Mouse (Mus musculus) intestine, embryonic 14.5 days (tissue): Measurements from ENCODE around the gene Tcea3. TPM values are rescaled to one million over a fixed set of nuclear protein-coding genes. Genes with fewer than 3 reads are reported as not detected.
A peak's percentile ranks its signal among the peaks of the same experiment; 100 is the strongest.

Experiments used
- ATAC-seq: fragments of 200-750 bp; cut with Nextera tagmentation; replicated peaks from 2 replicates; pipeline ENCODE4 v1.8.0; 2017; ENCODE audit warnings: low read depth, moderate number of reproducible peaks, moderate TSS enrichment, moderate library complexity; ENCODE audit not compliant: low FRiP score, low TSS enrichment
- DNase-seq: peaks from one replicate; pipeline ENCODE4 v3.0.0-alpha.2; 2018; ENCODE audit warnings: low spot score
- H3K27ac ChIP-seq: fragments of 300-500 bp; sonication (generic); 2 replicates; pipeline ENCODE4 v1.5.1; 2014; ENCODE audit warnings: low read depth, mild to moderate bottlenecking, control low read depth
- H3K27me3 ChIP-seq: fragments of 300-500 bp; sonication (generic); replicated peaks from 2 replicates; pipeline ENCODE4 v1.6.1; 2014; ENCODE audit warnings: low read length, control low read depth; ENCODE audit not compliant: control insufficient read depth, insufficient read depth
- H3K36me3 ChIP-seq: fragments of 300-500 bp; sonication (generic); 2 replicates; pipeline ENCODE4 v1.6.1; 2014; ENCODE audit warnings: low read length, control low read depth; ENCODE audit not compliant: control insufficient read depth, insufficient read depth
- H3K4me1 ChIP-seq: fragments of 300-500 bp; sonication (generic); replicated peaks from 2 replicates; pipeline ENCODE4 v1.6.1; 2014; ENCODE audit warnings: low read length, control low read depth, mixed read lengths; ENCODE audit not compliant: control insufficient read depth, insufficient read depth
- H3K4me2 ChIP-seq: fragments of 300-500 bp; sonication (generic); 2 replicates; pipeline ENCODE4 v1.6.1; 2014; ENCODE audit warnings: low read length
- H3K4me3 ChIP-seq: fragments of 300-500 bp; sonication (generic); 2 replicates; pipeline ENCODE4 v1.5.1; 2014; ENCODE audit warnings: low read depth, low read length, control low read depth, mixed read lengths
- H3K9ac ChIP-seq: fragments of 300-500 bp; sonication (generic); 2 replicates; pipeline ENCODE4 v1.6.1; 2014; ENCODE audit warnings: mild to moderate bottlenecking, low read length
- H3K9me3 ChIP-seq: fragments of 300-500 bp; sonication (generic); 2 replicates; pipeline ENCODE4 v1.6.1; 2016; ENCODE audit warnings: low read length, control low read depth; ENCODE audit not compliant: control insufficient read depth
- WGBS: fragments of 180-500 bp; shearing (Covaris S2); extraction: QIAGEN DNeasy Blood & Tissue Kit; methylation state at CpG from one replicate; pipeline ENCODE4 v1.1.7; 2014; 5-methylcytosine and 5-hydroxymethylcytosine counted together
- polyA plus RNA-seq: library from polyadenylated mRNA; unstranded; fragments of >200 nt; fragmentation: Nextera tagmentation; extraction: Ambion mirVana; gene quantifications from 2 replicates; pipeline ENCODE4 v1.2.1, GENCODE M21; 2014

Gene Tcea3
- polyA plus RNA-seq, 1 experiment from 2014 or later = 18.7 TPM

- Histone ChIP-seq H3K36me3 (0 out of 2 replicates have a peak, but pooled peaks cover 4% of the 10 kb centered on the region), H3K9ac (no peak overlapping the region), H3K4me1 (peaks cover 16% of the 10 kb centered on the region), H3K4me2 (no peak overlapping the region), H3K4me3 (no peak overlapping the region), H3K9me3 (no peaks in the 10 kb centered on the region), H3K27me3 (no peaks in the 10 kb centered on the region), H3K27ac (no peak overlapping the region)
- ATAC-seq = no peak
- WGBS = 72% methylated on average over 7 of the region's 7 CpGs
- no peak for DNase-seq
Measured at GRCm38 (mm10) chr4:136213629-136214028, 33.9 kb upstream of the Tcea3 start.

GRCm38 (mm10) chr4:136214828-136215227 is 32.7 kb upstream of the Tcea3 start:
- Histone ChIP-seq H3K4me1 (peaks cover 27% of the 10 kb centered on the region), H3K4me2 (no peak overlapping the region), H3K27ac (no peak overlapping the region), H3K27me3 (no peaks in the 10 kb centered on the region), H3K4me3 (no peak overlapping the region), H3K9me3 (no peaks in the 10 kb centered on the region), H3K36me3 (0 out of 2 replicates have a peak, but pooled peaks cover 4% of the 10 kb centered on the region), H3K9ac (no peak overlapping the region)
- ATAC-seq (no peak), DNase-seq (no peak)
- WGBS = 83% methylated on average over 8 of the region's 8 CpGs

GRCm38 (mm10) chr4:136215576-136215975 is 32.0 kb upstream of the Tcea3 start:
- ATAC-seq (no peak), DNase-seq (no peak)
- Histone ChIP-seq H3K4me1 (peaks cover 34% of the 10 kb centered on the region), H3K4me2 (no peak overlapping the region), H3K36me3 (no peaks in the 10 kb centered on the region), H3K9me3 (no peaks in the 10 kb centered on the region), H3K9ac (no peak overlapping the region), H3K27ac (no peak overlapping the region), H3K4me3 (no peak overlapping the region), H3K27me3 (no peaks in the 10 kb centered on the region)
- 79% methylated on average over 8 of the region's 8 CpGs for WGBS

- Histone ChIP-seq H3K9ac (no peak overlapping the region), H3K4me1 (peaks cover 34% of the 10 kb centered on the region), H3K27ac (no peak overlapping the region), H3K27me3 (no peaks in the 10 kb centered on the region), H3K4me2 (no peak overlapping the region), H3K4me3 (no peak overlapping the region), H3K36me3 (no peaks in the 10 kb centered on the region), H3K9me3 (no peaks in the 10 kb centered on the region)
- ATAC-seq = no peak
- no peak for DNase-seq
- WGBS = 43% methylated on average over 10 of the region's 10 CpGs
Measured at GRCm38 (mm10) chr4:136217063-136217462, 30.5 kb upstream of the Tcea3 start.

GRCm38 (mm10) chr4:136218595-136219214 is 28.8 kb upstream of the Tcea3 start:
- H3K9ac ChIP-seq = peak overlapping the region; percentile 32; the same call in 1 of the 2 replicates
- H3K9me3 ChIP-seq = no peaks in the 10 kb centered on the region
- H3K4me2 ChIP-seq = peak overlapping the region; percentile 38
- peak overlapping the region; percentile 78 for H3K27ac ChIP-seq
- no peak overlapping the region for H3K4me3 ChIP-seq
- H3K36me3 ChIP-seq = no peaks in the 10 kb centered on the region
- no peaks in the 10 kb centered on the region for H3K27me3 ChIP-seq
- H3K4me1 ChIP-seq = peaks cover 31% of the 10 kb centered on the region
- DNase-seq = peak; percentile 72
- WGBS = 19% methylated on average over 18 of the region's 18 CpGs
- ATAC-seq = 0 out of 2 replicates have a peak, but pooled peaks have one; percentile 4

- Histone ChIP-seq H3K4me1 (peaks cover 31% of the 10 kb centered on the region), H3K9me3 (no peaks in the 10 kb centered on the region), H3K27me3 (no peaks in the 10 kb centered on the region), H3K9ac (no peak overlapping the region; the same call in 1 of the 2 replicates), H3K4me3 (peak overlapping the region; percentile 10; the same call in 1 of the 2 replicates), H3K27ac (peak overlapping the region; percentile 14; the same call in 1 of the 2 replicates), H3K4me2 (peak overlapping the region; percentile 39), H3K36me3 (no peaks in the 10 kb centered on the region)
- DNase-seq (peak; percentile 62), ATAC-seq (peak; percentile 53)
- WGBS = 9% methylated on average over 17 of the region's 17 CpGs
Measured at GRCm38 (mm10) chr4:136220133-136220775, 27.3 kb upstream of the Tcea3 start.

GRCm38 (mm10) chr4:136223549-136224239 is 23.8 kb upstream of the Tcea3 start:
- H3K27ac ChIP-seq = no peak overlapping the region
- peaks cover 17% of the 10 kb centered on the region for H3K4me1 ChIP-seq
- DNase-seq = no peak
- no peak overlapping the region for H3K4me3 ChIP-seq
- no peak for ATAC-seq
- H3K9ac ChIP-seq = no peak overlapping the region
- WGBS = 67% methylated on average over 13 of the region's 13 CpGs
- no peaks in the 10 kb centered on the region for H3K27me3 ChIP-seq
- no peaks in the 10 kb centered on the region for H3K9me3 ChIP-seq
- no peaks in the 10 kb centered on the region for H3K36me3 ChIP-seq
- no peak overlapping the region for H3K4me2 ChIP-seq

- 72% methylated on average over 5 of the region's 5 CpGs for WGBS
- DNase-seq (no peak), ATAC-seq (no peak)
- Histone ChIP-seq H3K4me2 (no peak overlapping the region), H3K27ac (no peak overlapping the region), H3K36me3 (no peaks in the 10 kb centered on the region), H3K4me3 (no peak overlapping the region), H3K27me3 (no peaks in the 10 kb centered on the region), H3K4me1 (peaks cover 12% of the 10 kb centered on the region), H3K9me3 (no peaks in the 10 kb centered on the region), H3K9ac (no peak overlapping the region)
Measured at GRCm38 (mm10) chr4:136224240-136224559, 23.3 kb upstream of the Tcea3 start.
